Mouse (Mus musculus) limb, embryonic 15.5 days (tissue): ENCODE measurements around the gene Krtap16-3. TPM values are rescaled to one million over a fixed set of nuclear protein-coding genes. Genes with fewer than 3 reads are reported as not detected.

Experiments
- ATAC-seq: fragments of 200-750 bp; cut with Nextera tagmentation; 2 replicates; pipeline ENCODE4 v1.8.0; 2017; ENCODE audit warnings: low read depth, moderate TSS enrichment; ENCODE audit not compliant: insufficient number of reproducible peaks, low FRiP score, low TSS enrichment
- H3K27ac ChIP-seq: fragments of 300-500 bp; sonication (generic); 2 replicates; pipeline ENCODE4 v1.5.1; 2015; ENCODE audit warnings: moderate library complexity, mild to moderate bottlenecking, inconsistent platforms
- H3K27me3 ChIP-seq: fragments of 300-500 bp; sonication (generic); 2 replicates; pipeline ENCODE4 v1.6.1; 2015; ENCODE audit warnings: inconsistent platforms
- H3K36me3 ChIP-seq: fragments of 300-500 bp; sonication (generic); 2 replicates; pipeline ENCODE4 v1.6.1; 2015; ENCODE audit warnings: inconsistent platforms
- H3K4me1 ChIP-seq: fragments of 300-500 bp; sonication (generic); 2 replicates; pipeline ENCODE4 v1.6.1; 2015; ENCODE audit warnings: inconsistent platforms
- H3K4me2 ChIP-seq: fragments of 300-500 bp; sonication (generic); 2 replicates; pipeline ENCODE4 v1.6.1; 2015; ENCODE audit warnings: mild to moderate bottlenecking, inconsistent platforms
- H3K4me3 ChIP-seq: fragments of 300-500 bp; sonication (generic); 2 replicates; pipeline ENCODE4 v1.5.1; 2015; ENCODE audit warnings: mild to moderate bottlenecking, inconsistent platforms
- H3K9ac ChIP-seq: fragments of 300-500 bp; sonication (generic); 2 replicates; pipeline ENCODE4 v1.6.1; 2015; ENCODE audit warnings: inconsistent platforms
- H3K9me3 ChIP-seq: fragments of 300-500 bp; sonication (generic); 2 replicates; pipeline ENCODE4 v1.6.1; 2016; ENCODE audit warnings: inconsistent platforms
- WGBS: fragments of 180-500 bp; shearing (Covaris S2); methylation state at CpG from one replicate; pipeline ENCODE4 v1.1.7; 2015; 5-methylcytosine and 5-hydroxymethylcytosine counted together
- polyA plus RNA-seq: library from polyadenylated mRNA; unstranded; fragments of >200 nt; fragmentation: Nextera tagmentation; extraction: Ambion mirVana; gene quantifications from 2 replicates; pipeline ENCODE4 v1.2.1, GENCODE M21; 2015

The Krtap16-3 gene
- polyA plus RNA-seq = 0.42 TPM in 1 of 2 replicates, not detected in the other

DNA sequence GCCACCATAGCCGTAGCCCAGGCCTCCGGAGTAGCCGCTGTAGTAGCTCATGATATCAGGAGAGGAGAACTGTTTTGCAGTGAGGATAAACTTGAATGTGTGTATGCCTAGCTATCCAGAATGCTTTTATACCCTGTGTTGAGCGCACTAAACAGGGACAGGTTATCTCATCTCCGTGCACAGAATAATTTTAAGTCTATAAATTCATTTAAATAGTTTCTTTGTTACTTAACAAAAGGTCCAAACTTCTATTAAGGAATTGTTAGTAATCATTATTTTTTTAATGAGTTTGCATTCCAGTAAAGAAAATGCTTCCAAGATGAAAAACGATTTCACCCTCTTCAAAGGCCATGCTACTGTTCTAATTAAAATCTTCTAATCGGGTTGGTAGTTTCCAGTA, at the start of gene Krtap16-3:
Gene Krtap16-3 (minus strand): TSS at position 101 of the 400 bp plus-strand sequence.
- 77% methylated on average over 7 of the region's 7 CpGs for whole genome bisulfite sequencing
- no peak for ATAC-seq
- H3K4me2 ChIP-seq = no peak within 1 kb of the TSS
- no peak within 1 kb of the TSS for H3K27ac ChIP-seq
- no peaks in the 10 kb centered on the region for H3K27me3 ChIP-seq
- H3K4me3 ChIP-seq = no peak within 1 kb of the TSS
- no peaks in the 10 kb centered on the region for H3K36me3 ChIP-seq
- no peak within 1 kb of the TSS for H3K9ac ChIP-seq
- no peaks in the 10 kb centered on the region for H3K4me1 ChIP-seq
- H3K9me3 ChIP-seq = no peaks in the 10 kb centered on the region

DNA sequence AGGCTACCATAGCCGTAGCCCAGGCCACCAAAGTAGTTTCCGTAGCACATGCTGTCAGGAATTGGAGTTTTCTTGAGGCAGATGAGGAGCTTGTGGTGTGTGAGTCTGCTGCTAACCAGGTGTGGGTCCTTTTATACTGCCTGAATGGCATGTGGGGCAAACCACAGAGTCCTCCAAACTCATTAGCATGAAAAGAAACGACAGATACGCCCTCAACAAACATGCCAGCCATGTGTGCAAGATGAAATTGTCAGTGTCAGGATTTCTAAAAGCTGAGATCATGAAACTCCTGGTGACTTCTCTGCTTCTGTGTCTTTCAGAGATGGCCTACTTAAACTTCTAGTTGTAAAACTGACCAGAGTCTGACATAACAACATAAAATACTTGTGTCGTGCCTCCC, 48.0 kb upstream of the Krtap16-3 start, which contains the start of gene Krtap22-2:
Gene Krtap22-2 (minus strand): TSS at position 101 of the 400 bp plus-strand sequence.
- Histone ChIP-seq H3K9me3 (no peaks in the 10 kb centered on the region), H3K9ac (no peak within 1 kb of the TSS), H3K4me1 (no peaks in the 10 kb centered on the region), H3K27ac (no peak within 1 kb of the TSS), H3K27me3 (no peaks in the 10 kb centered on the region), H3K36me3 (no peaks in the 10 kb centered on the region), H3K4me2 (no peak within 1 kb of the TSS), H3K4me3 (no peak within 1 kb of the TSS)
- no peak for ATAC-seq
- 74% methylated on average over 5 of the region's 5 CpGs for WGBS

GRCm38 (mm10) chr16:88941106-88941505, 21.6 kb downstream of the Krtap16-3 start:
- Histone ChIP-seq H3K36me3 (no peaks in the 10 kb centered on the region), H3K27me3 (no peaks in the 10 kb centered on the region), H3K9me3 (no peaks in the 10 kb centered on the region), H3K4me2 (no peak overlapping the region), H3K4me3 (no peak overlapping the region), H3K27ac (no peak overlapping the region), H3K9ac (no peak overlapping the region), H3K4me1 (no peaks in the 10 kb centered on the region)
- WGBS = 86% methylated on average over 6 of the region's 6 CpGs
- no peak for ATAC-seq

GRCm38 (mm10) chr16:88938252-88938651, 24.4 kb downstream of the Krtap16-3 start:
- H3K9ac ChIP-seq = no peak overlapping the region
- no peaks in the 10 kb centered on the region for H3K9me3 ChIP-seq
- no peaks in the 10 kb centered on the region for H3K27me3 ChIP-seq
- H3K4me1 ChIP-seq = no peaks in the 10 kb centered on the region
- no peak overlapping the region for H3K4me2 ChIP-seq
- no peak overlapping the region for H3K4me3 ChIP-seq
- H3K36me3 ChIP-seq = no peaks in the 10 kb centered on the region
- ATAC-seq = no peak
- no peak overlapping the region for H3K27ac ChIP-seq
- WGBS = 64% methylated on average over 7 of the region's 7 CpGs

DNA sequence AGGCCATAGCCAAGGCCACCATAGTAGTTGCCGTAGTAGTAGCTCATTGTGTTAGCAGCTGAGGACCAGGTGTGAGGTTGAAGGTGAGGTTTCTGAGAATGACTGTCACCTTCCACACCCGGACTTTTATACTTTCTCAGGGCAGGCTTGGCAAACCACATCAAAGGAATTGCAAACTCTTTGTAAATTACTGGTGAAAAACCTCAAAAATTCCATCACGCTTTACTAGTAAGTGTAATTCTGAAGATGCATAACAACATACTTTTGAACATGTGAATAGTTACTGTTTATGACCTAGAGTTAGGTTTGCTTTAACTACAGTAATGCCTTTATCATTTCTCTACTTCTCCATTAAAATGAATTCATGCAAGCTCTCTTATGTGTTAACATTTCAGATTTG, 30.5 kb downstream of the Krtap16-3 start, which contains the start of gene Krtap19-9b:
Gene Krtap19-9b (minus strand): TSS at position 101 of the 400 bp plus-strand sequence.
- H3K9ac ChIP-seq = no peak within 1 kb of the TSS
- WGBS = 78% methylated on average over 3 of the region's 3 CpGs
- H3K4me2 ChIP-seq = no peak within 1 kb of the TSS
- H3K27me3 ChIP-seq = no peaks in the 10 kb centered on the region
- H3K36me3 ChIP-seq = no peaks in the 10 kb centered on the region
- ATAC-seq = no peak
- H3K9me3 ChIP-seq = no peaks in the 10 kb centered on the region
- H3K4me3 ChIP-seq = no peak within 1 kb of the TSS
- no peaks in the 10 kb centered on the region for H3K4me1 ChIP-seq
- H3K27ac ChIP-seq = no peak within 1 kb of the TSS

Other genes with a start within 250 kb of the Krtap16-3 start
- 0.57 TPM in 1 of 2 replicates, not detected in the other for gene Krtap13-1, start 234.0 kb downstream of the Krtap16-3 start, polyA plus RNA-seq
- gene Krtap13, start 211.2 kb downstream of the Krtap16-3 start, polyA plus RNA-seq = 54.9 and 75.6 TPM in 2 replicates
- gene 2310034C09Rik, start 204.0 kb downstream of the Krtap16-3 start, polyA plus RNA-seq = 91.4 and 110 TPM in 2 replicates
- 0.22 and 0.55 TPM in 2 replicates for gene 2310057N15Rik, start 188.7 kb downstream of the Krtap16-3 start, polyA plus RNA-seq
- gene Gm5965, start 185.0 kb downstream of the Krtap16-3 start, polyA plus RNA-seq = 3.9 and 10.2 TPM in 2 replicates
- 45.6 and 50.2 TPM in 2 replicates for gene Gm20741, start 150.7 kb downstream of the Krtap16-3 start, polyA plus RNA-seq
- not detected in 2 replicates for gene Krtap15, start 142.7 kb downstream of the Krtap16-3 start, polyA plus RNA-seq
- not detected in 2 replicates for gene Krtap14, start 136.7 kb downstream of the Krtap16-3 start, polyA plus RNA-seq
- gene Krtap19-1, start 93.5 kb downstream of the Krtap16-3 start, polyA plus RNA-seq = not detected in 2 replicates
- not detected in 2 replicates for gene Krtap19-2, start 88.6 kb downstream of the Krtap16-3 start, polyA plus RNA-seq
- not detected in 2 replicates for gene Krtap19-3, start 84.8 kb downstream of the Krtap16-3 start, polyA plus RNA-seq
- not detected in 2 replicates for gene Krtap19-4, start 77.8 kb downstream of the Krtap16-3 start, polyA plus RNA-seq
- gene Krtap19-5, start 66.4 kb downstream of the Krtap16-3 start, polyA plus RNA-seq = not detected in 2 replicates
- not detected in 2 replicates for gene Krtap19-9b, start 30.6 kb downstream of the Krtap16-3 start, polyA plus RNA-seq
- gene Krtap22-2, start 47.9 kb upstream of the Krtap16-3 start, polyA plus RNA-seq = 0.50 and 1.2 TPM in 2 replicates
- gene Gm10229, start 52.4 kb upstream of the Krtap16-3 start, polyA plus RNA-seq = 1.0 TPM in 1 of 2 replicates, not detected in the other
- 0.68 TPM in 1 of 2 replicates, not detected in the other for gene Krtap6-1, start 68.8 kb upstream of the Krtap16-3 start, polyA plus RNA-seq
- 0.65 TPM in 1 of 2 replicates, not detected in the other for gene Gm10228, start 78.6 kb upstream of the Krtap16-3 start, polyA plus RNA-seq
- not detected in 2 replicates for gene Krtap6-5, start 85.0 kb upstream of the Krtap16-3 start, polyA plus RNA-seq
- 0.64 and 2.6 TPM in 2 replicates for gene 1110025L11Rik, start 101.1 kb upstream of the Krtap16-3 start, polyA plus RNA-seq
- not detected in 2 replicates for gene Krtap6-3, start 121.1 kb upstream of the Krtap16-3 start, polyA plus RNA-seq
- gene Gm6358, start 178.0 kb upstream of the Krtap16-3 start, polyA plus RNA-seq = not detected in 2 replicates
- gene Gm10061, start 188.2 kb upstream of the Krtap16-3 start, polyA plus RNA-seq = not detected in 2 replicates
- not detected in 2 replicates for gene Gm9789, start 195.1 kb upstream of the Krtap16-3 start, polyA plus RNA-seq
- not detected in 2 replicates for gene Gm7735, start 206.6 kb upstream of the Krtap16-3 start, polyA plus RNA-seq
- not detected in 2 replicates for gene 1110057P08Rik, start 211.9 kb upstream of the Krtap16-3 start, polyA plus RNA-seq
- gene Krtap20-2, start 243.0 kb upstream of the Krtap16-3 start, polyA plus RNA-seq = not detected in 2 replicates